Mouse (Mus musculus) thymus, postnatal 36 days (tissue): Measurements from ENCODE around the gene Olfr1461.

Source experiments
- DNase-seq, 2 experiments: peaks; one replicate each; pipeline ENCODE4 v3.0.0; 2022; ENCODE audit warnings: mixed read lengths in 2 of 2

The Olfr1461 gene

GRCm38 (mm10) chr19:13162700-13163099 is at the start of gene Olfr1461:
Gene Olfr1461 (plus strand): TSS chr19:13163000.
- no peak for DNase-seq

- DNase-seq = no peak
Measured at GRCm38 (mm10) chr19:13149449-13149848, 13.4 kb upstream of the Olfr1461 start, which contains the start of gene Olfr1459. Gene Olfr1459 (minus strand): TSS chr19:13149549.

- DNase-seq = no peak
Measured at GRCm38 (mm10) chr19:13185434-13185833, 22.6 kb downstream of the Olfr1461 start, which contains the start of gene Olfr1462. Gene Olfr1462 (plus strand): TSS chr19:13185734.
